Mouse (Mus musculus): ENCODE data around the gene Slc22a4.

Slc22a4 gene

GRCm38 (mm10) chr11:54028044-54028951, at the start of gene Slc22a4:
Gene Slc22a4 (minus strand): TSS chr11:54028090.
- DNase-seq (ENCODE audit: extremely low spot score, low read depth, low spot score) = no peak

- no peak for DNase-seq (ENCODE audit: extremely low spot score, low read depth, low spot score)
Observed at GRCm38 (mm10) chr11:54076101-54076500, 48.2 kb upstream of the Slc22a4 start.

DNA sequence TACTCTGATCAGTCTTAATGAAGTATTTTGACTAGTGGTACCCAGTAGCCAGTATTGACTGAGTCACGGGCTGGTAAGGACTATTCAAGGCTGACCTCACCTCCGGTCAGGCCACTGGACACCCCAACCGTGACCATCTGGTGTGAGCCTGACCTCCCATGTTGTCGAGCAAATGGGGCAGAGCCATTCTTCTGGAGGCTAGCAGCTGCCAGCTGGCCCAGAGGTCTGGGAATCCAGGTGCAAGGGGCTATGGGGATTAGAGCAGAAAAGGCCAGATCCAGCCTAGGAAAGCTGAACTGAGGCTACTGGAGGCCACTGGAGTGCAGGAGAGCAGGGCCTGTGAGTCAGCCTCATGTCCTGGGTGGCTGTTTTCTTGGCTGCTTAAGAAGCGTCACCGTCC, 47.5 kb upstream of the Slc22a4 start:
- no peak for DNase-seq (ENCODE audit: extremely low spot score, low read depth, low spot score)

DNA sequence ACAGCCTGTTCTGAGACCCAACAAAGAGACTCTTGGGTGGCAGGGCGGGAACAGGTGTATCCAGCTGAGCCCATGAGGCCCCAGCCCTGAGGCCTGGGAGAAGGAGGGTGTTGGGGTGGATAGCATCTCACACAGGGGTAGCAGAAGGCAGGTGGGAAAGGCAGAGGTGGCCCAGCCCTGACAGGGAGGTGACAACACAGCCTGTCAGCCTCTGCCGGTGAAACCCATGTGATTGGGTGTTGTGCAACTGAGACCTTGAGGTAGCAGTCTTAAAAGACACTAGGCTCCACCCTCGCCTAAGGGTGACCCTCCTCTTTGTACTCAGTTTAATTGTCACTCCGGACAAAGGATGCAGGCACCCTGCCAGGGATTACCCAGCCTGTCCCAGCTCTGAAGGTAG, 45.4 kb upstream of the Slc22a4 start:
- no peak for DNase-seq (ENCODE audit: extremely low spot score, low read depth, low spot score)

- DNase-seq (ENCODE audit: extremely low spot score, low read depth, low spot score) = no peak
Observed at GRCm38 (mm10) chr11:54071726-54072445, 44.0 kb upstream of the Slc22a4 start.

DNA sequence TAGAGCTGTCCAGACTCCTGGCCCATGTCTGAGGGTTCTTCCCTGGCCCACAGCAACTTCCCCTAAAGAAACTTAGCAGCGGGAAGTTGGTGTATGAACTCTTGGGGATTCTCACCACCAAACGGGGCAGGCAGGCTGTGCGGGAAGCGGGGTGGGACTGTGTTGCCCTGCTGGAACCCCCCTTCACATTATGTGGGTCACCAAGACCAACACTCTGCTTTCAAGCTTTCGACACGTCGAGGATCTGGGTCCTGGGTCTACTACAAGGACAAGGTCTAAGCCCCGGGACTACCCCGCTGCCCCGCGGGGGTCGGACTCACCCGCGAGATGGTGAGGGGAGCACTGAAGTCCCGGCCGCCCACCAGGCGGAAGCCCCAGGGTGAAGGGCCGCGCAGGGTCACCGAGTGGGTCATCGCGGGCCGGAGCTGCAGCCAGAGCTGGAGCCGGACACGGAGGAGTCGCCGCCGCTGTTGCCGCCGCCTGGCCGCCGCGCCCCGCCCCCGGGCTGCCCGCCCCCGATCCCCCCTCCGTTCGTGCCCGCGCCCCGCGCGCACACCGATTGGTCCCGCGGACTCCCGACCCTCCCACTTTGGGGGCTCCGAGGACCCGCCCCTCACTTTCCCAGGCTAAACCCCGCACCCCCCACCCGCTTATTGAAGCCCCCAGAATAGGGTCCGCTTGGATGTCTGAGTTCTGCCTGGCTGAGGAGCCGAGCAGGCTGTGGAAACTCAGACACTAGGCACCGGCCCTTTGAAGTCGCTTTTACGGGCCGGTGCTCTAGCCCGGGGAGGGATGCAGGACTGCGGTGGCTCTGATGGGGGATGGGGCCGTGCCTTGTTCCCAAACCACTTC, 40.9 kb upstream of the Slc22a4 start, which contains the start of gene Pdlim4:
Gene Pdlim4 (minus strand): TSS at position 495 of the 852 bp plus-strand sequence.
- no peak for DNase-seq (ENCODE audit: extremely low spot score, low read depth, low spot score)

GRCm38 (mm10) chr11:54067996-54068519, 40.2 kb upstream of the Slc22a4 start:
- no peak for DNase-seq (ENCODE audit: extremely low spot score, low read depth, low spot score)

DNA sequence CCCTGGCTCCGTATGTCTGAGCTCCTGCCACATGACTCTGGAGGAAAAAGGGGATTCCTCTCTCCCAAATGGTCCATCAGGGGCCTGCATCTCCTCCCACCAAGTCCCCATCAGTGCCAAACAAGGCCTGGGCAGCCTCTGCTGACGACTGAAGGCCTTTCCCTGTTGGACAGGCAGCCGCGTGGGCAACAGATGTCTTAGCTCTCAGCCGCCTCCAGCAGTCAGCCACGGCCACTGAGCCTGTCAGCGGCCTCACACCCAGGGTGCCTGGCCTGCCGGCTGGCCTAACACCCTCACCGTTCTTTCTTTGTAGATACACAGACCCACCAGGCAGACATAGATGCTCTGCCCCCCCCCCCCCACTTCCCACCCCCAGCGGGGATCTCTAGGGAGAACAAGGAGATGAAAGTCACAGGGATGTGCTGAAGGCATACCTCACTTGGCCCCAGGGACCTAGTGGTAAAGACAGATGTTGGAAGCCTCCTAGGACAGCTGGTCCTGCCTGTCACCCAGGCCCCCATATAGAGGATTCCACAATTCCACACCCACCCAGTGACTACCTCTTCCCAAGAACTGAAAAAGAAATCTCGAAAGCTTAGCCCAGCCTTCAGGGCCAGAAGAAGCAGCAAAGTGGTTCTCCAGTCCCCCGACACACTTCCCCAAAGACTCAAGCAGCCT, 39.6 kb upstream of the Slc22a4 start:
- no peak for DNase-seq (ENCODE audit: extremely low spot score, low read depth, low spot score)

- DNase-seq (ENCODE audit: extremely low spot score, low read depth, low spot score) = no peak
Observed at GRCm38 (mm10) chr11:54066400-54066799, 38.5 kb upstream of the Slc22a4 start.

GRCm38 (mm10) chr11:54065915-54066178, 38.0 kb upstream of the Slc22a4 start:
- DNase-seq (ENCODE audit: extremely low spot score, low read depth, low spot score) = no peak

- DNase-seq (ENCODE audit: extremely low spot score, low read depth, low spot score) = no peak
Observed at GRCm38 (mm10) chr11:54065106-54065914, 37.4 kb upstream of the Slc22a4 start.

DNA sequence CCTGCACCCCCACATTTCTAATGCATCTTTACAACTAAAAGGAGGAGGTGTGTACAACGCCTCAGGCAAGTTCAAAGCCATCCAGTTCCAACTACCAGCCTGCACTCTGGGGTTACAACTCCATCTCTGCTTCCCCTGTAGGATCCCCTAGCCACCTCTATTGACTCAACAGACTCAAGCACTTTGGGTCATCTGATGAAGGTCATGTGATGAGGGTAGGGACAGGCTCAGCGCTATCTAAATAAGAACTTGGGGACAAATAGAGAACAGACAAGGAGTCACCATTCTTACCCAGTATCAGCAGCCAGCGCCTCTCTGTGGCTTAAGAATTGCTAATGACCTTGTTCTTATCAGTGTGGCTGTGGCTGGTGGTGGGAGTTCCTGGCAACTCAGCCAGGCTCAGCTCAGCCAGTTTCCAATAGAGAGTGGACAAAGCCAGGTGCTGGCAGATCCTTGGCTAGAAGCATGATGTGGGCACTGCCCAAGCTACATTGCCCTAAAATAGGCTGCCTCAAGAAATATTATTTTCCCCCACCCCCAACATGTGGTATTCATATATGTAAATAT, 36.6 kb upstream of the Slc22a4 start:
- DNase-seq (ENCODE audit: extremely low spot score, low read depth, low spot score) = no peak

DNA sequence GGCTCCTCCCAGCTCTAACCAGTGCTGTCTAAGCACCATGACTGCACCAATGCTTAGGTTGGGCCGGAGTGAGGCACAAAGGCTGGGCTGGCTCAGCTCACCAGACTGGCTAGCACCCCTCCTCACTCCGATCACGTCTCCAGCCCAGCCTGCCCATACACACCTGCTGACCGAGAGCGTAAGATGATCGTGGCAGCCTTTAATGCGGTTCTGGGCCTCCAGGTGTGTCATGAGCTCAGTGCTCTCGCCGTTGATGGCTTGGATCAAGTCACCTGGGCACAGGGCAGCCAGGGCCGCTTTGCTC, 35.5 kb upstream of the Slc22a4 start:
- no peak for DNase-seq (ENCODE audit: extremely low spot score, low read depth, low spot score)

GRCm38 (mm10) chr11:54062753-54063471, 35.0 kb upstream of the Slc22a4 start:
- no peak for DNase-seq (ENCODE audit: extremely low spot score, low read depth, low spot score)

GRCm38 (mm10) chr11:54062086-54062752, 34.3 kb upstream of the Slc22a4 start:
- DNase-seq (ENCODE audit: extremely low spot score, low read depth, low spot score) = no peak

DNA sequence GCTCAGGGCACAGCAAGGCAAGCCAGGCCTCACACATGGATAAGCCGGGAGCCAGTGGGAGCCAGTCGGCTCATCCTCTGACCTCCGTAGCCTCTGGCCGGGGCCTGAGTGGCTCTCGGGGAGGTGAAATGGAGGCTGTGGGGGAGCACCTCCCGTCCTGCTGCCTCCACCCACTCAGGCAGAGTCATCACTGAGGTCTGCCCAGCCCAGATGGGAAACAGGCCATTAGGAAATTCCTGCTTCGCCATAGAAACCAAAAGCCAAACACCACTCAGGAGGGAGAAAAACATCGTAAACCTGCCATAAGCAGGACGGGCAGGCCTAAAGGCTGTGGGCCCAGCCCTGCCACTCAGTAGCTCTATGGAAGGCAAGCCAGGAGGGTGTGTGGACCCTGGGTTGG, 32.4 kb upstream of the Slc22a4 start:
- no peak for DNase-seq (ENCODE audit: extremely low spot score, low read depth, low spot score)

- no peak for DNase-seq (ENCODE audit: extremely low spot score, low read depth, low spot score)
Observed at GRCm38 (mm10) chr11:54059526-54059925, 31.6 kb upstream of the Slc22a4 start.

GRCm38 (mm10) chr11:54058643-54059042, 30.8 kb upstream of the Slc22a4 start:
- no peak for DNase-seq (ENCODE audit: extremely low spot score, low read depth, low spot score)

All from hindlimb bud, embryonic 11.5 days (tissue).